Mouse (Mus musculus) MN1 (cell line): ENCODE data around the gene Tubb5.
A peak's percentile ranks its signal among the peaks of the same experiment; 100 is the strongest.

Experiments used
- DNase-seq: peaks from one replicate; pipeline ENCODE4 v3.0.0-alpha.2; 2016; ENCODE audit warnings: low spot score

Gene Tubb5

GRCm38 (mm10) chr17:35795656-35796055 lies 42.5 kb downstream of the Tubb5 start:
- no peak for DNase-seq

GRCm38 (mm10) chr17:35795099-35795498 lies 43.0 kb downstream of the Tubb5 start:
- no peak for DNase-seq

- DNase-seq: no peak
Observed at GRCm38 (mm10) chr17:35792837-35793236, 45.3 kb downstream of the Tubb5 start.

GRCm38 (mm10) chr17:35790933-35791332 lies 47.2 kb downstream of the Tubb5 start:
- no peak for DNase-seq

- DNase-seq: no peak
Observed at GRCm38 (mm10) chr17:35788025-35788424, 50.1 kb downstream of the Tubb5 start.

GRCm38 (mm10) chr17:35787493-35787892 lies 50.6 kb downstream of the Tubb5 start:
- DNase-seq: no peak

- no peak for DNase-seq
Observed at GRCm38 (mm10) chr17:35785140-35785539, 53.0 kb downstream of the Tubb5 start.

GRCm38 (mm10) chr17:35783944-35784343 lies 54.2 kb downstream of the Tubb5 start:
- peak; percentile 35 for DNase-seq
